Mouse (Mus musculus) E14TG2a.4 (cell line): ENCODE measurements around the gene Pld5.

Source experiments
- CTCF ChIP-seq: conservative IDR thresholded peaks from 2 replicates; pipeline ENCODE4 v1.5.1; 2014; ENCODE audit warnings: low read length
- NANOG ChIP-seq: IDR thresholded peaks from 2 replicates; pipeline ENCODE4 v1.6.1; 2014; ENCODE audit warnings: borderline replicate concordance, low read length, mixed read lengths
- POU5F1 ChIP-seq: IDR thresholded peaks from 2 replicates; pipeline ENCODE4 v1.6.1; 2014; ENCODE audit warnings: low read length, borderline replicate concordance

GRCm38 (mm10) chr1:176039923-176040322 is 235.2 kb downstream of the Pld5 start:
- TF ChIP-seq CTCF, result no peak
- TF ChIP-seq POU5F1, result no peak
- no peak for TF ChIP-seq NANOG
